Mouse (Mus musculus) heart, adult 2 months (tissue): Measurements from ENCODE around the gene Diablo.

Experiments
- CTCF ChIP-seq: fragments of 200-600 bp; IDR thresholded peaks from 2 replicates; pipeline ENCODE4 v1.8.1; 2022; ENCODE audit warnings: antibody characterized with exemption, mild to moderate bottlenecking, moderate library complexity
- POLR2A ChIP-seq: fragments of 200-500 bp; IDR thresholded peaks from 2 replicates; pipeline ENCODE4 v1.6.1; 2011; ENCODE audit warnings: mild to moderate bottlenecking, low read depth, low read length, control low read depth; ENCODE audit not compliant: insufficient read depth

- no peak for TF ChIP-seq POLR2A
- TF ChIP-seq CTCF: peak; percentile 18; the same call in 1 of the 2 replicates
These were observed 396 bp upstream of the Diablo start for GRCm38 (mm10) chr5:123524393-123524750.
